Mouse (Mus musculus): ENCODE data around the gene Agpat1.

The Agpat1 gene

GRCm38 (mm10) chr17:34590154-34590987 lies 13.7 kb upstream of the Agpat1 start:
- Histone ChIP-seq H3K27me3 (ENCODE audit: control insufficient read depth, insufficient read depth, low read length, poor library complexity, severe bottlenecking) (0 out of 2 replicates have a peak, but pooled peaks cover 2% of the 10 kb centered on the region), H3K36me3 (ENCODE audit: control insufficient read depth, insufficient read depth, low read length, poor library complexity, severe bottlenecking) (peaks cover 5% of the 10 kb centered on the region)
- no peak for DNase-seq (ENCODE audit: low read depth, low spot score)

- peak; percentile 39 for DNase-seq (ENCODE audit: low read depth, low spot score)
- H3K27me3 ChIP-seq (ENCODE audit: control insufficient read depth, insufficient read depth, low read length, poor library complexity, severe bottlenecking): 0 out of 2 replicates have a peak, but pooled peaks cover 2% of the 10 kb centered on the region
- peaks cover 8% of the 10 kb centered on the region for H3K36me3 ChIP-seq (ENCODE audit: control insufficient read depth, insufficient read depth, low read length, poor library complexity, severe bottlenecking)
Measured at GRCm38 (mm10) chr17:34591029-34591993, 12.8 kb upstream of the Agpat1 start, which contains the start of gene Pbx2. TSS of gene Pbx2 (plus strand) at chr17:34591266.

GRCm38 (mm10) chr17:34591994-34592375 lies 12.1 kb upstream of the Agpat1 start:
- peak; percentile 85 for DNase-seq (ENCODE audit: low read depth, low spot score)
- H3K36me3 ChIP-seq (ENCODE audit: control insufficient read depth, insufficient read depth, low read length, poor library complexity, severe bottlenecking): peaks cover 8% of the 10 kb centered on the region

GRCm38 (mm10) chr17:34592581-34593549 lies 11.2 kb upstream of the Agpat1 start:
- no peak for DNase-seq (ENCODE audit: low read depth, low spot score)
- 0 out of 2 replicates have a peak, but pooled peaks cover 2% of the 10 kb centered on the region for H3K27me3 ChIP-seq (ENCODE audit: control insufficient read depth, insufficient read depth, low read length, poor library complexity, severe bottlenecking)

More at GRCm38 (mm10) chr17:34591994-34592375, 12.1 kb upstream of the Agpat1 start:
- 0 out of 2 replicates have a peak, but pooled peaks cover 2% of the 10 kb centered on the region for H3K27me3 ChIP-seq (ENCODE audit: control insufficient read depth, insufficient read depth, low read length, poor library complexity, severe bottlenecking)

GRCm38 (mm10) chr17:34593752-34594525 lies 10.1 kb upstream of the Agpat1 start:
- Histone ChIP-seq H3K36me3 (ENCODE audit: control insufficient read depth, insufficient read depth, low read length, poor library complexity, severe bottlenecking) (peaks cover 8% of the 10 kb centered on the region), H3K27me3 (ENCODE audit: control insufficient read depth, insufficient read depth, low read length, poor library complexity, severe bottlenecking) (0 out of 2 replicates have a peak, but pooled peaks cover 2% of the 10 kb centered on the region)
- no peak for DNase-seq (ENCODE audit: low read depth, low spot score)

More at GRCm38 (mm10) chr17:34592581-34593549, 11.2 kb upstream of the Agpat1 start:
- H3K36me3 ChIP-seq (ENCODE audit: control insufficient read depth, insufficient read depth, low read length, poor library complexity, severe bottlenecking): peaks cover 8% of the 10 kb centered on the region

GRCm38 (mm10) chr17:34596098-34596497 lies 8.0 kb upstream of the Agpat1 start:
- DNase-seq (ENCODE audit: low read depth, low spot score): no peak
- Histone ChIP-seq H3K36me3 (ENCODE audit: control insufficient read depth, insufficient read depth, low read length, poor library complexity, severe bottlenecking) (peaks cover 13% of the 10 kb centered on the region), H3K27me3 (ENCODE audit: control insufficient read depth, insufficient read depth, low read length, poor library complexity, severe bottlenecking) (0 out of 2 replicates have a peak, but pooled peaks cover 2% of the 10 kb centered on the region)

- H3K36me3 ChIP-seq (ENCODE audit: control insufficient read depth, insufficient read depth, low read length, poor library complexity, severe bottlenecking): peaks cover 13% of the 10 kb centered on the region; the same call in 1 of the 2 replicates
- DNase-seq (ENCODE audit: low read depth, low spot score): no peak
- no peaks in the 10 kb centered on the region for H3K27me3 ChIP-seq (ENCODE audit: control insufficient read depth, insufficient read depth, low read length, poor library complexity, severe bottlenecking)
Measured at GRCm38 (mm10) chr17:34597566-34598095, 6.4 kb upstream of the Agpat1 start, which contains the start of gene Ager. TSS of gene Ager (plus strand) at chr17:34597862.

- DNase-seq (ENCODE audit: low read depth, low spot score): no peak
- Histone ChIP-seq H3K36me3 (ENCODE audit: control insufficient read depth, insufficient read depth, low read length, poor library complexity, severe bottlenecking) (peaks cover 9% of the 10 kb centered on the region; the same call in 1 of the 2 replicates), H3K27me3 (ENCODE audit: control insufficient read depth, insufficient read depth, low read length, poor library complexity, severe bottlenecking) (no peaks in the 10 kb centered on the region)
Measured at GRCm38 (mm10) chr17:34599891-34600290, 4.2 kb upstream of the Agpat1 start.

- no peaks in the 10 kb centered on the region for H3K27me3 ChIP-seq (ENCODE audit: control insufficient read depth, insufficient read depth, low read length, poor library complexity, severe bottlenecking)
- DNase-seq (ENCODE audit: low read depth, low spot score): no peak
Measured at GRCm38 (mm10) chr17:34601796-34602195, 2.3 kb upstream of the Agpat1 start.

GRCm38 (mm10) chr17:34603375-34604060 lies 544 bp upstream of the Agpat1 start, which contains the start of gene Rnf5:
TSS of gene Rnf5 (minus strand) at chr17:34603690.
- H3K27me3 ChIP-seq (ENCODE audit: control insufficient read depth, insufficient read depth, low read length, poor library complexity, severe bottlenecking): no peaks in the 10 kb centered on the region
- peak; percentile 100 for DNase-seq (ENCODE audit: low read depth, low spot score)

More at GRCm38 (mm10) chr17:34601796-34602195, 2.3 kb upstream of the Agpat1 start:
- peaks cover 6% of the 10 kb centered on the region; the same call in 1 of the 2 replicates for H3K36me3 ChIP-seq (ENCODE audit: control insufficient read depth, insufficient read depth, low read length, poor library complexity, severe bottlenecking)

GRCm38 (mm10) chr17:34604511-34605237 lies 612 bp downstream of the Agpat1 start:
- no peak for DNase-seq (ENCODE audit: low read depth, low spot score)
- H3K36me3 ChIP-seq (ENCODE audit: control insufficient read depth, insufficient read depth, low read length, poor library complexity, severe bottlenecking): peaks cover 6% of the 10 kb centered on the region; the same call in 1 of the 2 replicates
- H3K27me3 ChIP-seq (ENCODE audit: control insufficient read depth, insufficient read depth, low read length, poor library complexity, severe bottlenecking): no peaks in the 10 kb centered on the region

More at GRCm38 (mm10) chr17:34603375-34604060, 544 bp upstream of the Agpat1 start, which contains the start of gene Rnf5:
- peaks cover 6% of the 10 kb centered on the region; the same call in 1 of the 2 replicates for H3K36me3 ChIP-seq (ENCODE audit: control insufficient read depth, insufficient read depth, low read length, poor library complexity, severe bottlenecking)

Measured in splenic B cell, adult 2 months (primary cell).